Mouse (Mus musculus): ENCODE results near the gene Gm6812. TPM values are rescaled to one million over a fixed set of nuclear protein-coding genes. Genes with fewer than 3 reads are reported as not detected.

The Gm6812 gene
- polyA plus RNA-seq (2015; fragmentation: Nextera tagmentation; extraction: Ambion mirVana): not detected in 2 replicates

DNA sequence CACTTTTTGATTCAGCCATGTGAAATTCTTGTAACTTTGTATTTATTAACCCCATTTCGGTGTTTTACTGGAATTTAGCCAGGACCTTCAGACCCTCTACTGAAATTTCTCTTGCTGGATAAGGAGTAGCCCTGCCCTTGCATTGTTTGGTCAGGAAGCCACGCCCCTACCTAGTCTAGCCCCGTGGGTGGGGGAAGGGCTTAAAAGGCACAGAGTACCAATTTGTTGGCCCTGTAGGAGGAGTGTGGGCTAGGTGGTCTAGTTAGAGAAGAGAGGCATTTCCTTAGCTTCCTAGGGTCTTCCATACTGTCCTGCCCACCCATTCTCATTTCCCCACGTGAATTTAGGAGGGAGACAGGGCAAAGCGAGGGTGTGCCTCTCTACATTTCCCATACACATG is at the start of gene Gm6812:
Gene Gm6812, minus strand, starts transcription at position 101 of the 400 bp plus-strand sequence.

Other genes with a start within 250 kb of the Gm6812 start
- 22.9 and 29.4 TPM in 2 replicates for gene Fmr1, start 214.5 kb downstream of the Gm6812 start, polyA plus RNA-seq (2015; fragmentation: Nextera tagmentation; extraction: Ambion mirVana)
- not detected in 2 replicates for gene Fmr1nb, start 131.2 kb downstream of the Gm6812 start, polyA plus RNA-seq (2015; fragmentation: Nextera tagmentation; extraction: Ambion mirVana)
- 3.3 and 3.9 TPM in 2 replicates for gene Gm14698, start 72.0 kb downstream of the Gm6812 start, polyA plus RNA-seq (2015; fragmentation: Nextera tagmentation; extraction: Ambion mirVana)

Measured in urinary bladder, postnatal 0 days (tissue).